Mouse (Mus musculus): ENCODE results near the gene Gm20696.

DNA sequence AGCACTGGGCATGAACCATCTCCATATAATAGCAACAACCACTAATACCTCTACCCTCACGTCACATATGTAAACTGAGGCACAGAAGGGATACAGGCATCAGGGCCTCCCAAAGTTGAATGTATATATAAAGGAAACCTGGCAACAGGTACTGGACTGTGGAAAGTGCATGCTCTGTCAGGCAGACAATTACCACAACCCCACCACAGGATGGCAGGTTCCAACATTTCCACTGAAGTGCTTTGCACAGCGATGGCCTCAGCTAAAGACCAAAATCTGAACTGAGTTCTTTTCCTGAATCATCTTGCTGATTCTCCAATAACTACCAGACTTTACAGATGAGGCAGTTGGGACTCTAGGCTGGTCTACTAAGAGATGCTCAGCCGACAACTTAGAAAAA, 361.4 kb downstream of the Gm20696 start:
- TF ChIP-seq TAL1 (IDR thresholded peaks at IDR 0.05; ENCODE audit: low read length): no peak
- no peak for TF ChIP-seq GATA1 (IDR thresholded peaks at IDR 0.05; ENCODE audit: low read length)
